Mouse (Mus musculus): Measurements from ENCODE around the gene Fam69b. TPM values are rescaled to one million over a fixed set of nuclear protein-coding genes. Genes with fewer than 3 reads are reported as not detected.
A peak's percentile ranks its signal among the peaks of the same experiment; 100 is the strongest.
"Not testable (repeated sequence)": the region's sequence is repeated elsewhere in the genome, so short reads cannot be mapped to it uniquely, and the experiment has no call there.

The Fam69b gene
- polyA plus RNA-seq, 1 experiment from 2014 or later = 44.0 TPM

GRCm38 (mm10) chr2:26663551-26663950, 35.3 kb downstream of the Fam69b start:
- ATAC-seq (ENCODE audit: insufficient number of reproducible peaks, low FRiP score, low TSS enrichment, low read depth); H3K4me1 ChIP-seq; H3K4me2 ChIP-seq (replicated peaks); H3K9me3 ChIP-seq (replicated peaks); H3K27me3 ChIP-seq; H3K36me3 ChIP-seq; H3K27ac ChIP-seq (replicated peaks); H3K4me3 ChIP-seq (replicated peaks); H3K9ac ChIP-seq: not testable (repeated sequence)
- 73% methylated on average over 1 of the region's 1 CpGs for WGBS

GRCm38 (mm10) chr2:26668746-26669145, 40.5 kb downstream of the Fam69b start:
- Histone ChIP-seq H3K36me3 (no peaks in the 10 kb centered on the region), H3K9me3 (replicated peaks) (no peaks in the 10 kb centered on the region), H3K9ac (no peak overlapping the region), H3K27ac (replicated peaks) (no peak overlapping the region), H3K4me2 (replicated peaks) (no peak overlapping the region), H3K27me3 (no peaks in the 10 kb centered on the region), H3K4me1 (no peaks in the 10 kb centered on the region), H3K4me3 (replicated peaks) (no peak overlapping the region)
- ATAC-seq (ENCODE audit: insufficient number of reproducible peaks, low FRiP score, low TSS enrichment, low read depth) = no peak

DNA sequence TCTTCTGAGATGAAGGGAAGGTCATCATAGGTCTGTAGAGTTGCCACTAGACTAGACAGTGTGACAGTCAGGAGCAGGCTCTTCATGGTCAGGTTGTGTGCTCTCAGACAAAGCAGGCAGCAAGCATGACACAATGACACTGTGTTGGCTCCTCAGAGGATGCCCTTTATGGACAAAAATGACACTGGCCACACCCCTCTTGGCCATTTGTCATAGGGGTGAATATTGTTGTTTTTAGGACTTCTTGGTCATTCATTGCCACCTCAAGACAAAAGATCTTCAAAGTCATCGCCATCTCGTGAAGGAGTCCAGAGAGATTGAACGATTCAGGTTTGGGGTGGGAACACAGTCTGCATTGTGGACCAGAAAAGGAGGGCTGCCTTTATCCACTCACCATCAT, 42.9 kb downstream of the Fam69b start, which contains the start of gene Lcn4:
Gene Lcn4 (minus strand): TSS at position 101 of the 400 bp plus-strand sequence.
- no peak within 1 kb of the TSS for H3K9ac ChIP-seq

More for the DNA sequence above, 42.9 kb downstream of the Fam69b start, which contains the start of gene Lcn4:
- 90% methylated on average over 3 of the region's 3 CpGs for WGBS
- no peaks in the 10 kb centered on the region for H3K4me1 ChIP-seq
- no peak for ATAC-seq (ENCODE audit: insufficient number of reproducible peaks, low FRiP score, low TSS enrichment, low read depth)
- H3K27me3 ChIP-seq = no peaks in the 10 kb centered on the region
- no peaks in the 10 kb centered on the region for H3K9me3 ChIP-seq (replicated peaks)
- no peak within 1 kb of the TSS for H3K4me3 ChIP-seq (replicated peaks)
- H3K36me3 ChIP-seq = no peaks in the 10 kb centered on the region
- H3K4me2 ChIP-seq (replicated peaks) = no peak within 1 kb of the TSS
- no peak within 1 kb of the TSS for H3K27ac ChIP-seq (replicated peaks)

MicroRNA genes within 50 kb of the gene (microRNA counts, 519-probe panel; counts per million panel counts)
- 3,851 counts per million, percentile 90 among the panel's probes with 10 or more counts for microRNA mmu-miR-126-3p
- microRNA mmu-miR-126-5p = 3,088 counts per million, percentile 75 among the panel's probes with 10 or more counts

Small RNAs within 50 kb of the gene (microRNA-seq; reads per million reads assigned to microRNA genes)
- gene Mir126a (ENCODE audit: borderline number of aligned reads) = 0.86 reads per million
- gene Mir126b (ENCODE audit: borderline number of aligned reads) = not detected

Other genes with a start within 250 kb of the Fam69b start
- gene Snapc4, start 247.8 kb upstream of the Fam69b start, polyA plus RNA-seq (2015; fragmentation: Nextera tagmentation; extraction: Ambion mirVana) = 25.3 and 30.2 TPM in 2 replicates
- 120 and 141 TPM in 2 replicates for gene Entr1, start 239.1 kb upstream of the Fam69b start, polyA plus RNA-seq (2015; fragmentation: Nextera tagmentation; extraction: Ambion mirVana)
- gene Pmpca, start 239.1 kb upstream of the Fam69b start, polyA plus RNA-seq (2015; fragmentation: Nextera tagmentation; extraction: Ambion mirVana) = 90.4 and 92.6 TPM in 2 replicates
- gene Inpp5e, start 219.3 kb upstream of the Fam69b start, polyA plus RNA-seq (2015; fragmentation: Nextera tagmentation; extraction: Ambion mirVana) = 23.2 and 25.1 TPM in 2 replicates
- gene Sec16a, start 183.2 kb upstream of the Fam69b start, polyA plus RNA-seq (2015; fragmentation: Nextera tagmentation; extraction: Ambion mirVana) = 25.9 and 27.0 TPM in 2 replicates
- 26.0 and 30.3 TPM in 2 replicates for gene Notch1, start 111.8 kb upstream of the Fam69b start, polyA plus RNA-seq (2015; fragmentation: Nextera tagmentation; extraction: Ambion mirVana)
- gene Egfl7, start 48.4 kb upstream of the Fam69b start, polyA plus RNA-seq (2015; fragmentation: Nextera tagmentation; extraction: Ambion mirVana) = 111 and 125 TPM in 2 replicates
- not detected in 2 replicates for gene Gm20532, start 41.8 kb upstream of the Fam69b start, polyA plus RNA-seq (2015; fragmentation: Nextera tagmentation; extraction: Ambion mirVana)
- gene Agpat2, start 24.0 kb upstream of the Fam69b start, polyA plus RNA-seq (2015; fragmentation: Nextera tagmentation; extraction: Ambion mirVana) = 31.7 and 32.2 TPM in 2 replicates
- gene Lcn4, start 42.8 kb downstream of the Fam69b start, polyA plus RNA-seq (2015; fragmentation: Nextera tagmentation; extraction: Ambion mirVana) = not detected in 2 replicates
- not detected in 2 replicates for gene Abo, start 236.5 kb downstream of the Fam69b start, polyA plus RNA-seq (2015; fragmentation: Nextera tagmentation; extraction: Ambion mirVana)